Mouse (Mus musculus): Measurements from ENCODE around the gene Mapk14. TPM values are rescaled to one million over a fixed set of nuclear protein-coding genes. Genes with fewer than 3 reads are reported as not detected.

The Mapk14 gene
- polyA plus RNA-seq, 1 experiment from 2014 or later, result 23.6 TPM

DNA sequence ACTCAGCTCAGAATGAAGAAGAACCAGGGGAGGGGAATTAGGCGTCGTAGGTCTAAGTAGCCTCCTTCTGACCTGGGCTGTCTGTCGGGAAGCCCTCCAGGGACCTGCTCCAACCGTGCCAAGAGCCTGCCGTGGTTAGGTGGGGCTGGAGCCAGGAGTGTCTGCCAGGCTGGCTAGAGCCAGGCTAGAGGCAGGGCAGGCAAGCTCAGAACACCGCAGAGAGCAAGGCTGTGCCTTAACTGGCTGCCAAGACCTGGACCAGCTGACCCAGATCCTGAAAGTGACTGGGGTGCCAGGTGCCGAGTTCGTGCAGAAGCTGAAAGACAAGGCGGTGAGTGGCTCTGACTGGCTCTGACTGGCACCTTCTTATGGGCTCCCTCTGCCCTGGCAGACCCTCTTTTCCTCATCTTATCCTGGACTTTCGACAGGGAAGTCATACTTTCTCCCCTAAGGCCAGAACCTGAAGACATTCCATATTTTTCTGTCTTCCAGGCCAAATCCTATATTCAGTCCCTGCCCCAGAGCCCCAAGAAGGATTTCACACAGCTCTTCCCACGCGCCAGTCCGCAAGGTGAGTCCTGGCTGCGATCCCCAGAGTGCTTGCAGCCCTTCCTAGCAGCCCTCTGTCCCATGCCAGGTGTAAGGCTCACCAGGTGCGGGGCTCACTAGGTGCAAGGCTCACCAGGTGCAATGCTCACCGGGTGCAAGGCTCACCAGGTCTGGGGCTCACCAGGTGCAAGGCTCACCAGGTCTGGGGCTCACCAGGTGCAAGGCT lies 86.3 kb downstream of the Mapk14 start:
- peak; percentile 55 for ATAC-seq

DNA sequence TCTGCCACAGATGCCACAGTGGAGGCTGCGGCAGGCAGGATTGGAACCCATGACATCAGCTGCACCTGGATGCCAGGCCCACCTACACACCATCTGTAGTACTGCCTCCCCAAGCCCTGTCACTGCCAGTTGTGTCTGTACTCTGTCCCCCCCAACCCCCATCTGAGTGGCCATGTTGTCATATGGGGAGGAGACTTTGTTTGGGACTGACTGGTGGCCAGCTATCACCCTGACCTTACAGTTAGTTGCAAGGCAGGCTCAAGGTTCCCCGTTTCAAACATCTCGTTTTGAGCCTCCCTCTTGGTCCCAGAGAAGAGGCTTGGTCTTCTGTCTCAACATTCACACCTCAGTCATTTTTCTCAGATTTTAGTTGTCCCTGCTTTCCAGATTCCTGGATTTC lies 88.6 kb downstream of the Mapk14 start:
- Histone ChIP-seq H3K9ac (ENCODE audit: low read depth, low read length) (no peak overlapping the region), H3K27me3 (replicated peaks; ENCODE audit: control insufficient read depth, insufficient read depth, low read length) (no peaks in the 10 kb centered on the region), H3K27ac (ENCODE audit: low read depth, low read length) (no peak overlapping the region), H3K9me3 (ENCODE audit: control insufficient read depth) (no peaks in the 10 kb centered on the region), H3K4me2 (replicated peaks; ENCODE audit: low read depth) (no peak overlapping the region), H3K4me3 (ENCODE audit: low read depth, low read length) (no peak overlapping the region), H3K36me3 (ENCODE audit: control insufficient read depth, insufficient read depth) (peaks cover 28% of the 10 kb centered on the region), H3K4me1 (replicated peaks; ENCODE audit: control insufficient read depth, insufficient read depth, low read length) (no peaks in the 10 kb centered on the region)
- no peak for TF ChIP-seq CTCF (IDR thresholded peaks at IDR 0.05; ENCODE audit: low read depth)
- 92% methylated on average over 3 of the region's 3 CpGs for WGBS
- no peak for ATAC-seq

More for the DNA sequence above, 86.3 kb downstream of the Mapk14 start:
- Histone ChIP-seq H3K9ac (ENCODE audit: low read depth, low read length) (no peak overlapping the region), H3K27me3 (replicated peaks; ENCODE audit: control insufficient read depth, insufficient read depth, low read length) (no peaks in the 10 kb centered on the region), H3K4me3 (ENCODE audit: low read depth, low read length) (no peak overlapping the region), H3K27ac (ENCODE audit: low read depth, low read length) (no peak overlapping the region), H3K4me2 (replicated peaks; ENCODE audit: low read depth) (no peak overlapping the region), H3K36me3 (ENCODE audit: control insufficient read depth, insufficient read depth) (peaks cover 32% of the 10 kb centered on the region), H3K9me3 (ENCODE audit: control insufficient read depth) (no peaks in the 10 kb centered on the region), H3K4me1 (replicated peaks; ENCODE audit: control insufficient read depth, insufficient read depth, low read length) (no peaks in the 10 kb centered on the region)
- 84% methylated on average over 16 of the region's 16 CpGs for WGBS
- no peak for TF ChIP-seq CTCF (IDR thresholded peaks at IDR 0.05; ENCODE audit: low read depth)

DNA sequence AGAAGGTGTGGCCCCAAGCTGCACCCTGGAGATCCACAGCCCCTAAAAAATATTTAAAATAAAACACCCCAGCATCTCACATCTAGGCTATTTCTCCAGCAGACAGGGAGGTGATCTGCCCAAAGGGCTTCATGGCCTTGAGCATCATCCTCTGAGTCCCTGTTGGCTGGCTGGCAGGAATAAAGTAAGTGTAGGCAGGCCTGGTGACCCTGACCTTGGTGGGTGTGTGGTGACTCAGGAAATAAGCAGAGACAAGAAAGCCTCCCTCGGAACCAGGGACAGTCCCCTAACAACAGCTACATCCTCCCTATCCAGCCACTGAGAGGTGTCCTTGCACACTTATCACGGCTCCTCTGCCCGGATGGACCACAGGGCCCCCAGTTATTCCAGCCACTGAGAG lies 89.7 kb downstream of the Mapk14 start:
- Histone ChIP-seq H3K9ac (ENCODE audit: low read depth, low read length) (no peak overlapping the region), H3K4me2 (replicated peaks; ENCODE audit: low read depth) (no peak overlapping the region), H3K9me3 (ENCODE audit: control insufficient read depth) (no peaks in the 10 kb centered on the region), H3K27me3 (replicated peaks; ENCODE audit: control insufficient read depth, insufficient read depth, low read length) (no peaks in the 10 kb centered on the region), H3K4me1 (replicated peaks; ENCODE audit: control insufficient read depth, insufficient read depth, low read length) (no peaks in the 10 kb centered on the region), H3K27ac (ENCODE audit: low read depth, low read length) (no peak overlapping the region), H3K4me3 (ENCODE audit: low read depth, low read length) (no peak overlapping the region), H3K36me3 (ENCODE audit: control insufficient read depth, insufficient read depth) (peaks cover 26% of the 10 kb centered on the region)
- 48% methylated on average over 3 of the region's 3 CpGs for WGBS
- no peak for ATAC-seq
- no peak for TF ChIP-seq CTCF (IDR thresholded peaks at IDR 0.05; ENCODE audit: low read depth)

DNA sequence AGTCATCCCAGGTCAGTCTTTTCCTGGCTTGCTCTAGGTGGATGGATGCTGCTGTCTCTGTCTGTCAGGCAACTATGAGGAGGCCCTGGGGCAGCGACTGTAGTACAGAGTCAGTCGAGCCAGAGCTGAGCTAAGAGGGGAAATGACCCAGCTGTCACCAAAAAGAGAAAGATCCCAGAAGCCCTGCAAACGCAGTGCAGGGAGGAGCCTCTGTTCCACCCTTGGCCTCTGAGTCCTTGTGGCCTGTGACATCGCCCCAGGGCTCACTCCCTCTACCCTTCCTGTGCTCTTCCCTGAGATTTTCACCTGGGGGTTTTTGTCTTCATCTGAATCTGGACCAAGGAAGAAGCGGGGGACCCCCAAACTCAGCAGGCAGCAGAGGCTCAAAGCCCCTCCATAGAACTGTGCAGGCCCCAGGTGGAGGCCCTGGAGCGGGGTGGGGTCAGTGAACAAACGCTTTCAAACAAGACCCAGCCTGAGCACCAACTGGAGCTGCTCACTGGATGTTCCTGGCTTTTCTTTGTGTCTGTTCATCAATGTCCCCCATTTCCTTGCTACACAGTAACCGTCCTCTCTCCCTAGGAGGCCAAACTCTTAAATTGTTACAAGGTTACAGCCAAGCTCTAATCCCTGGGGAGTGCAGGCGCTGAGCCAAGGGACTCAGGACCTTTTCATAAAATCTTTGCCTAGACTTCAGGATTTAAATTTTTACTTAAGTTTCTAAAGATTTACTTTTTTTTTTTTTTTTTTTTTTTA lies 90.3 kb downstream of the Mapk14 start:
- Histone ChIP-seq H3K27me3 (replicated peaks; ENCODE audit: control insufficient read depth, insufficient read depth, low read length) (no peaks in the 10 kb centered on the region), H3K4me1 (replicated peaks; ENCODE audit: control insufficient read depth, insufficient read depth, low read length) (no peaks in the 10 kb centered on the region), H3K27ac (ENCODE audit: low read depth, low read length) (no peak overlapping the region), H3K36me3 (ENCODE audit: control insufficient read depth, insufficient read depth) (peaks cover 20% of the 10 kb centered on the region), H3K4me2 (replicated peaks; ENCODE audit: low read depth) (no peak overlapping the region), H3K9me3 (ENCODE audit: control insufficient read depth) (no peaks in the 10 kb centered on the region), H3K9ac (ENCODE audit: low read depth, low read length) (no peak overlapping the region), H3K4me3 (ENCODE audit: low read depth, low read length) (no peak overlapping the region)
- no peak for TF ChIP-seq CTCF (IDR thresholded peaks at IDR 0.05; ENCODE audit: low read depth)
- ATAC-seq, result no peak
- 52% methylated on average over 9 of the region's 9 CpGs for WGBS

DNA sequence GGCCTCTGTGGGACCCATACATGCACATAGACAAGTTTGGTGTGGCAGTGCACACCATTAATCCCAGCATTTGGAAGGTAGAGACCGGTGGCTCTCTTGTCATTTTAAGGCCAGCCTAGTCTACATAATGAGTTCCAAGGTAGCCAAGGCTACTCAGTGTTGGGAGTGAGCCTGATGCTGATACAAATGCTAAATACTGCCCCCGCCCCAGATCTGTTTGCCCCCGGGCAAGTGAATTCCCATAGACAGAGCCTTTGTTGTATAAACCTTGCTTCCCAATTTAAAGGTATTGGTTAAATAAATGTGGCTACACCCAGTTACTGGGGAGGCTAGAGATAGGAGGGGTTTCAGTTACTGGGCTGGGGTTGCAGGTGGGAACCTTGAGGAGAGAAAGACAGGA lies 93.9 kb downstream of the Mapk14 start:
- H3K9ac ChIP-seq (ENCODE audit: low read depth, low read length), result no peak overlapping the region
- WGBS, result 96% methylated on average over 3 of the region's 3 CpGs
- H3K4me1 ChIP-seq (replicated peaks; ENCODE audit: control insufficient read depth, insufficient read depth, low read length), result no peaks in the 10 kb centered on the region
- no peak overlapping the region for H3K27ac ChIP-seq (ENCODE audit: low read depth, low read length)
- no peaks in the 10 kb centered on the region for H3K27me3 ChIP-seq (replicated peaks; ENCODE audit: control insufficient read depth, insufficient read depth, low read length)
- H3K9me3 ChIP-seq (ENCODE audit: control insufficient read depth), result no peaks in the 10 kb centered on the region
- H3K4me2 ChIP-seq (replicated peaks; ENCODE audit: low read depth), result no peak overlapping the region
- ATAC-seq, result no peak
- no peaks in the 10 kb centered on the region; the same call in 1 of the 2 replicates for H3K36me3 ChIP-seq (ENCODE audit: control insufficient read depth, insufficient read depth)
- H3K4me3 ChIP-seq (ENCODE audit: low read depth, low read length), result no peak overlapping the region
- TF ChIP-seq CTCF (IDR thresholded peaks at IDR 0.05; ENCODE audit: low read depth), result no peak

DNA sequence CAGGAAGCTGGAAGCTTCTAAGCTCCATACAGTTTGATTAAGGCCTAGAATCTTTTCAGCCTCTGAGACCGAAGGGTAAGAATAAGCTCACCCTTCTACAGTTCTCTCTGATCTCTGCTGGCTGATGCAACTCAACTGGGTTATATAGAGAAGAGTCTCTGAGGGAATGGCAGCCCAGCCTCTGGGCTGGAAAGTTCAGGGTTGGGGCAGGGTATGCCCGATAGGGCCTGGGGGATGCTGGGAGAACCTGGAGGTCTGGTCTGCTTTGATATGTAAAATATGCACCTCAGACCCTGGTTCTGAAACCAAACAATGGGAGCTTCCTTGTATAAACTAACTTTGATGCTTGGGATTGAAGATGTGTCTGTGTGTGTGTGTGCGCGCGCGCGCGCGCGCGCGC lies 96.4 kb downstream of the Mapk14 start:
- Histone ChIP-seq H3K36me3 (ENCODE audit: control insufficient read depth, insufficient read depth) (no peaks in the 10 kb centered on the region), H3K4me2 (replicated peaks; ENCODE audit: low read depth) (no peak overlapping the region), H3K4me3 (ENCODE audit: low read depth, low read length) (no peak overlapping the region), H3K27ac (ENCODE audit: low read depth, low read length) (no peak overlapping the region), H3K27me3 (replicated peaks; ENCODE audit: control insufficient read depth, insufficient read depth, low read length) (no peaks in the 10 kb centered on the region), H3K9me3 (ENCODE audit: control insufficient read depth) (no peaks in the 10 kb centered on the region), H3K4me1 (replicated peaks; ENCODE audit: control insufficient read depth, insufficient read depth, low read length) (no peaks in the 10 kb centered on the region), H3K9ac (ENCODE audit: low read depth, low read length) (no peak overlapping the region)
- no peak for TF ChIP-seq CTCF (IDR thresholded peaks at IDR 0.05; ENCODE audit: low read depth)
- WGBS, result 93% methylated on average over 12 of the region's 12 CpGs
- no peak for ATAC-seq
